Mouse (Mus musculus): ENCODE results near the gene Krt79. TPM values are rescaled to one million over a fixed set of nuclear protein-coding genes. Genes with fewer than 3 reads are reported as not detected.
A peak's percentile ranks its signal among the peaks of the same experiment; 100 is the strongest.

Krt79 gene
- total RNA-seq, 1 experiment, result 2.0 TPM

DNA sequence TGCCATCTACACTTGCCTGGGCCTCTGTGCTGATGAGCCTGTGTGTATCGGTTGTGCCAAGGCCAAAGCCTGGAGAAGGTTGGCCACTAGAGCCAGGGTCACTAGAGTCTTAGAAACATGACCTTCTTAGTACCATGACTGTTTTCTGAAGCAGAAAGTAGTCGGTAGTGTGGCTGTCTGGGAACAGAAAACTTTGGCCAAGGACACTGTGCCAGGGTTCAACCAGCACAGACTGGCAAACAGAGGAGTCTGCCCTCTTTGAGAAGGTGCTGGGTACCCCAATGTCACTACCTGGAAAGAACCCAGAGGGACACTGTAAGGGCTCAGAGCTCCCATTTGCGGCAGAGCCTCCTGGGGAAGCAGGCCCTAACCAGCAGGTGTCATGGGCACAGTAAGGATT is 36.5 kb upstream of the Krt79 start:
- H3K4me3 ChIP-seq (ENCODE audit: insufficient read depth in 1 of 2, low read depth in 1 of 2, low read length in 2 of 2, poor library complexity in 1 of 2, severe bottlenecking in 1 of 2), result no peak overlapping the region
- in situ Hi-C loops (cut with MboI; ENCODE audit: low sequenced_read_pairs in 2 of 2, unreplicated experiment in 2 of 2), result loop anchor here (10.0 to 25.0 kb wide), 3 partner anchors 202 to 639 kb away; no protein-coding TSS in a partner anchor
- no peak overlapping the region for H3K27ac ChIP-seq (ENCODE audit: insufficient read depth, low read depth, low read length, poor library complexity, severe bottlenecking)
- peaks cover 2 to 16% of the 10 kb centered on the region in 2 experiments; a peak in 2 of 4 replicates for H3K4me1 ChIP-seq (ENCODE audit: control insufficient read depth in 2 of 2, insufficient read depth in 2 of 2, low read length in 2 of 2, poor library complexity in 1 of 2)
- H3K9me3 ChIP-seq (ENCODE audit: control insufficient read depth, insufficient read depth, low read depth, low read length), result no peaks in the 10 kb centered on the region
- no peak for DNase-seq (ENCODE audit: low read depth, low spot score)
- TF ChIP-seq ZNF384 (IDR thresholded peaks at IDR 0.05; ENCODE audit: low read depth, low read length) (no peak), MAFK (IDR thresholded peaks at IDR 0.05; ENCODE audit: insufficient read depth, low read depth, low read length) (no peak), CHD2 (IDR thresholded peaks at IDR 0.05; ENCODE audit: low read depth, low read length) (no peak), HCFC1 (IDR thresholded peaks at IDR 0.05; ENCODE audit: borderline replicate concordance, insufficient read depth, low read length) (no peak), ZC3H11A (IDR thresholded peaks at IDR 0.05; ENCODE audit: borderline replicate concordance, low read depth, low read length) (no peak)
- no peaks in the 10 kb centered on the region for H3K36me3 ChIP-seq (ENCODE audit: control insufficient read depth, insufficient read depth, low read length, poor library complexity, severe bottlenecking)
- no peak overlapping the region for H3K9ac ChIP-seq (ENCODE audit: insufficient read depth, low read depth, low read length, poor library complexity, severe bottlenecking)

DNA sequence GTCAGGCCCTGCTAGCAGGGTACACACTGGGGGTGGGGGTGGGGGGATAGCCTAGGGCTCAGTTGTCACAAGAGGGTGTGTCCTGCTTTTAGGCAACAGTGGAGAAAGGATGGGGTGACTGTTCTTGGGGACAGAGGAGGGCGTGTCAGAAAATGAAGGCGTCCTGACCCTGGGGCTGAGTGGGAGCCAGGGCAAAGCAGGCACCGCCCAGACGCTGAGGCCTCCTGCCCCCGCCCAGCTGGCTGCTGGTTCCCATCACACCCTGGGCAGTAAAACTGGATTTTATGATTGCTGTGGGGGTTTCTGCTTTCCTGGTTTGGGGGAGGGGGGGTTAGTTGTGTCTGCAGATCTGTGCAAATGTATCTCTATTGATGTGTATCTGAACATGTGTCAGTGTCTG is 35.9 kb upstream of the Krt79 start:
- H3K9ac ChIP-seq (ENCODE audit: insufficient read depth, low read depth, low read length, poor library complexity, severe bottlenecking), result no peak overlapping the region
- DNase-seq (ENCODE audit: low read depth, low spot score), result no peak
- in situ Hi-C loops (cut with MboI; ENCODE audit: low sequenced_read_pairs in 2 of 2, unreplicated experiment in 2 of 2), result loop anchor here (10.0 to 25.0 kb wide), 3 partner anchors 201 to 639 kb away; no protein-coding TSS in a partner anchor
- TF ChIP-seq MAFK (IDR thresholded peaks at IDR 0.05; ENCODE audit: insufficient read depth, low read depth, low read length) (no peak), ZC3H11A (IDR thresholded peaks at IDR 0.05; ENCODE audit: borderline replicate concordance, low read depth, low read length) (no peak), ZNF384 (IDR thresholded peaks at IDR 0.05; ENCODE audit: low read depth, low read length) (no peak), CHD2 (IDR thresholded peaks at IDR 0.05; ENCODE audit: low read depth, low read length) (no peak), HCFC1 (IDR thresholded peaks at IDR 0.05; ENCODE audit: borderline replicate concordance, insufficient read depth, low read length) (no peak)
- no peak overlapping the region for H3K4me3 ChIP-seq (ENCODE audit: insufficient read depth in 1 of 2, low read depth in 1 of 2, low read length in 2 of 2, poor library complexity in 1 of 2, severe bottlenecking in 1 of 2)
- no peak overlapping the region for H3K27ac ChIP-seq (ENCODE audit: insufficient read depth, low read depth, low read length, poor library complexity, severe bottlenecking)
- no peaks in the 10 kb centered on the region for H3K36me3 ChIP-seq (ENCODE audit: control insufficient read depth, insufficient read depth, low read length, poor library complexity, severe bottlenecking)
- H3K4me1 ChIP-seq (ENCODE audit: control insufficient read depth in 2 of 2, insufficient read depth in 2 of 2, low read length in 2 of 2, poor library complexity in 1 of 2), result peaks cover 2 to 16% of the 10 kb centered on the region in 2 experiments; a peak in 2 of 4 replicates
- no peaks in the 10 kb centered on the region for H3K9me3 ChIP-seq (ENCODE audit: control insufficient read depth, insufficient read depth, low read depth, low read length)

DNA sequence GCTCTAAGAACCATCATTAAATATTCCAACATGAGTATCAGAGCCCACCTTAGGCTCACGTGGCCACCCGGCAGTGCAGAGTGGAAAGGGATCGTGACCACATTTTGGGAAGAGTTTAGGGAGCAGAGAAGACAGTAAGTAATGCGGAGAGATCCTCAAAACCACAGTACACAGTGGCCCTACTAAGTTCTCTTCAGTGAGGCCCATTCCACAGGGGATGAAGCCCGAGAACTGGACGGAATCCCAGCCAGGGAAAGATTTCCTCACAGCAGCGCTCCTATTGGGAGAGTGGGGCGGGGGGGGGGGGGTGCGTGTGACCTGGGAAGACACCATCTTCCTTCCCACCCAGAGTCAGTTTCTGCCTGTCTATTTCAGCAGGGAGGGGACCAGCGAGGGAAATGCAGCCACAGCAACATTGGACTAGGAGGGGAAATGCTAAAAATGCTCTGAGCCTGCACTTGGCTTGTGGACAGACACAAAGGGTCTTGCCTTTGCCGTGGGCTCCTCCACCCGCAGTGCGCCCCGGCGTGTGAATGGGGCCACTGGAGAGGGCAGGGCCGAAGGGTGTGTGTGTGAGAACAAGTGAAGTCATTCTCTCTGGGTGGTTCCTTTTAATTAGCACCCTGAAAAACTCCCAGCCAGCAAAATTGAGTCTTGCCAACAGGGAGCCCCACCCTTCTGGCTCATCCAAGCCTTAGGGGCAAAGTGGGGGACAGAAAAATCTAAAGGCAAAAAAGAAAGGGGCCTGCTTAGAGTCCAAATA is 34.1 kb upstream of the Krt79 start:
- no peak overlapping the region for H3K27ac ChIP-seq (ENCODE audit: insufficient read depth, low read depth, low read length, poor library complexity, severe bottlenecking)
- in situ Hi-C loops (cut with MboI; ENCODE audit: low sequenced_read_pairs in 2 of 2, unreplicated experiment in 2 of 2), result loop anchor here (5.0 to 10.0 kb wide), 3 partner anchors 199 to 449 kb away; no protein-coding TSS in a partner anchor
- H3K4me3 ChIP-seq (ENCODE audit: insufficient read depth in 1 of 2, low read depth in 1 of 2, low read length in 2 of 2, poor library complexity in 1 of 2, severe bottlenecking in 1 of 2), result no peak overlapping the region
- H3K36me3 ChIP-seq (ENCODE audit: control insufficient read depth, insufficient read depth, low read length, poor library complexity, severe bottlenecking), result no peaks in the 10 kb centered on the region
- TF ChIP-seq ZC3H11A (IDR thresholded peaks at IDR 0.05; ENCODE audit: borderline replicate concordance, low read depth, low read length) (no peak), CHD2 (IDR thresholded peaks at IDR 0.05; ENCODE audit: low read depth, low read length) (no peak), ZNF384 (IDR thresholded peaks at IDR 0.05; ENCODE audit: low read depth, low read length) (no peak), MAFK (IDR thresholded peaks at IDR 0.05; ENCODE audit: insufficient read depth, low read depth, low read length) (no peak), HCFC1 (IDR thresholded peaks at IDR 0.05; ENCODE audit: borderline replicate concordance, insufficient read depth, low read length) (no peak)
- H3K4me1 ChIP-seq (ENCODE audit: control insufficient read depth in 2 of 2, insufficient read depth in 2 of 2, low read length in 2 of 2, poor library complexity in 1 of 2), result peaks cover 2 to 16% of the 10 kb centered on the region in 2 experiments; a peak in 2 of 4 replicates
- H3K9ac ChIP-seq (ENCODE audit: insufficient read depth, low read depth, low read length, poor library complexity, severe bottlenecking), result no peak overlapping the region
- DNase-seq (ENCODE audit: low read depth, low spot score), result no peak
- H3K9me3 ChIP-seq (ENCODE audit: control insufficient read depth, insufficient read depth, low read depth, low read length), result no peaks in the 10 kb centered on the region

DNA sequence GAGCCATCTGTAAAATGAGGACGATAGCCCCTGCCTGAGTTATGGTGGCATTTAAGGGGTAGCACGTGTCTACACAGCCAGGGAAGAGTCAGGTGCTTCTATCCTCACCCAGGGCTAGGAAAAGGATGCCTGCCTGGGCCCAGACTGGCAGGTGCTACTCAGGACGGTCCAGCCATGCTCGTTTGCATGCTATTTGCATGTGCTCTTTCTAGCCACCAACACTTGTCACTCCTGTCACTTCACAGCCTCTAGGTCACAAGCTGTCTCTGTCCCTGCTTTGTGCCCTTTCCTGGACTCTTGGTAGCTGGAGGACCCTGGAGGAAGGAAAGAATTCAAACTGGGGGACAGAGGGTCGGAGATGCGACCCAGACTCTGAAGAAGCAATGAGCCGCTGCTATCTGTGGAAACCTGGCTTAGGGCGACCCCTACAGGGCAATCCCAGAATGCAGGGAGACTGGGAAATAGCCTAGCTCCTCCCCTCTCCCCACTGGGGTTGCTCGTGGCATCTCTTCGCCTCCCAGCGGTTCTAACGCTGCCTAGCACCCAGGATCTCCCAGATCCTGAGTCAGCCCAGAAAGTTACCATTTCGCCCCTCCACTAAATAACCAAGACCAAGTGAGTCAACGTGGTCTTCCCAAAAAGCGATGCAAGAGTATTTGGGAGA is 33.4 kb upstream of the Krt79 start:
- DNase-seq (ENCODE audit: low read depth, low spot score), result peak; percentile 97
- Histone ChIP-seq H3K36me3 (ENCODE audit: control insufficient read depth, insufficient read depth, low read length, poor library complexity, severe bottlenecking) (no peaks in the 10 kb centered on the region), H3K4me1 (ENCODE audit: control insufficient read depth in 2 of 2, insufficient read depth in 2 of 2, low read length in 2 of 2, poor library complexity in 1 of 2) (peaks cover 2 to 16% of the 10 kb centered on the region in 2 experiments; a peak in 2 of 4 replicates), H3K27ac (ENCODE audit: insufficient read depth, low read depth, low read length, poor library complexity, severe bottlenecking) (no peak overlapping the region), H3K9ac (ENCODE audit: insufficient read depth, low read depth, low read length, poor library complexity, severe bottlenecking) (0 out of 2 replicates have a peak overlapping the region, but pooled peaks have one; percentile 9), H3K9me3 (ENCODE audit: control insufficient read depth, insufficient read depth, low read depth, low read length) (no peaks in the 10 kb centered on the region), H3K4me3 (ENCODE audit: insufficient read depth in 1 of 2, low read depth in 1 of 2, low read length in 2 of 2, poor library complexity in 1 of 2, severe bottlenecking in 1 of 2) (0 out of 4 replicates have a peak overlapping the region, but pooled peaks of 1 of the 2 experiments have one; percentile 26)
- in situ Hi-C loops (cut with MboI; ENCODE audit: low sequenced_read_pairs in 2 of 2, unreplicated experiment in 2 of 2), result loop anchor here (5.0 to 10.0 kb wide), 3 partner anchors 199 to 449 kb away; no protein-coding TSS in a partner anchor
- TF ChIP-seq HCFC1 (IDR thresholded peaks at IDR 0.05; ENCODE audit: borderline replicate concordance, insufficient read depth, low read length) (peak; percentile 57; the same call in 1 of the 2 replicates), CHD2 (IDR thresholded peaks at IDR 0.05; ENCODE audit: low read depth, low read length) (no peak), ZNF384 (IDR thresholded peaks at IDR 0.05; ENCODE audit: low read depth, low read length) (no peak), ZC3H11A (IDR thresholded peaks at IDR 0.05; ENCODE audit: borderline replicate concordance, low read depth, low read length) (peak; percentile 99), MAFK (IDR thresholded peaks at IDR 0.05; ENCODE audit: insufficient read depth, low read depth, low read length) (0 out of 2 replicates have a peak, but pooled peaks have one; percentile 30)

Measured in ES-E14 (cell line).